Mouse (Mus musculus): ENCODE results near the gene Fcmr. TPM values are rescaled to one million over a fixed set of nuclear protein-coding genes. Genes with fewer than 3 reads are reported as not detected.

Fcmr gene
- polyA plus RNA-seq, 1 experiment from 2014 or later: 1.6 TPM

DNA sequence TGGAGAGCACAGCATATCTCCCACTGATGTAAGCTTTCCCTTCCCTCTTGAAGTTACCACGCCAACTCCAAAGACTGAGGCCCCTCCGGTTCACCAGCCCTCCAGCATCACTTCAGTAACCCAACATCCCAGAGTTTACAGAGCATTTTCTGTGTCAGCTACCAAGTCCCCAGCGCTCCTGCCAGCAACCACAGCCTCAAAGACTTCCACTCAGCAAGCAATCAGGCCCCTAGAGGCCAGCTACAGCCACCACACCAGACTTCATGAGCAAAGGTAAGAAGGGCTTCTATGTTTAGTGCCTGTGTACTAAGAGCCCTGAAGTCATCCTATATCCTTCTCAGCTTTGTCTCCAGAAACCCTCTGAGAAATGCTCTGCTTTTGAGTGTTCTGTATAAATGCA lies 10.4 kb downstream of the Fcmr start:
- no peak for ATAC-seq (replicated peaks; ENCODE audit: insufficient number of reproducible peaks, low FRiP score, low TSS enrichment)

GRCm38 (mm10) chr1:130876931-130877509 lies 11.6 kb downstream of the Fcmr start:
- ATAC-seq (replicated peaks; ENCODE audit: insufficient number of reproducible peaks, low FRiP score, low TSS enrichment): no peak
- no peaks in the 10 kb centered on the region for H3K9me3 ChIP-seq (replicated peaks; ENCODE audit: control insufficient read depth, low read length)
- H3K27ac ChIP-seq (ENCODE audit: low read depth, low read length): no peak overlapping the region
- peaks cover 24% of the 10 kb centered on the region for H3K27me3 ChIP-seq (ENCODE audit: control insufficient read depth, insufficient read depth, low read length)
- H3K4me3 ChIP-seq (ENCODE audit: low read depth, low read length): no peak overlapping the region
- no peak overlapping the region for H3K4me2 ChIP-seq
- WGBS (ENCODE audit: insufficient replicate concordance): 20% methylated on average over 3 of the region's 3 CpGs
- H3K4me1 ChIP-seq (ENCODE audit: control insufficient read depth, insufficient read depth, low read length): 0 out of 2 replicates have a peak, but pooled peaks cover 2% of the 10 kb centered on the region
- no peak overlapping the region for H3K9ac ChIP-seq (ENCODE audit: low read depth, low read length)
- H3K36me3 ChIP-seq (ENCODE audit: control insufficient read depth, insufficient read depth, low read length): no peaks in the 10 kb centered on the region

More for the DNA sequence above, 10.4 kb downstream of the Fcmr start:
- Histone ChIP-seq H3K27ac (ENCODE audit: low read depth, low read length) (no peak overlapping the region), H3K4me3 (ENCODE audit: low read depth, low read length) (no peak overlapping the region), H3K4me2 (no peak overlapping the region), H3K36me3 (ENCODE audit: control insufficient read depth, insufficient read depth, low read length) (no peaks in the 10 kb centered on the region), H3K9me3 (replicated peaks; ENCODE audit: control insufficient read depth, low read length) (no peaks in the 10 kb centered on the region), H3K4me1 (ENCODE audit: control insufficient read depth, insufficient read depth, low read length) (0 out of 2 replicates have a peak, but pooled peaks cover 2% of the 10 kb centered on the region), H3K27me3 (ENCODE audit: control insufficient read depth, insufficient read depth, low read length) (peaks cover 24% of the 10 kb centered on the region), H3K9ac (ENCODE audit: low read depth, low read length) (no peak overlapping the region)
- WGBS (ENCODE audit: insufficient replicate concordance): 53% methylated on average over 3 of the region's 3 CpGs

DNA sequence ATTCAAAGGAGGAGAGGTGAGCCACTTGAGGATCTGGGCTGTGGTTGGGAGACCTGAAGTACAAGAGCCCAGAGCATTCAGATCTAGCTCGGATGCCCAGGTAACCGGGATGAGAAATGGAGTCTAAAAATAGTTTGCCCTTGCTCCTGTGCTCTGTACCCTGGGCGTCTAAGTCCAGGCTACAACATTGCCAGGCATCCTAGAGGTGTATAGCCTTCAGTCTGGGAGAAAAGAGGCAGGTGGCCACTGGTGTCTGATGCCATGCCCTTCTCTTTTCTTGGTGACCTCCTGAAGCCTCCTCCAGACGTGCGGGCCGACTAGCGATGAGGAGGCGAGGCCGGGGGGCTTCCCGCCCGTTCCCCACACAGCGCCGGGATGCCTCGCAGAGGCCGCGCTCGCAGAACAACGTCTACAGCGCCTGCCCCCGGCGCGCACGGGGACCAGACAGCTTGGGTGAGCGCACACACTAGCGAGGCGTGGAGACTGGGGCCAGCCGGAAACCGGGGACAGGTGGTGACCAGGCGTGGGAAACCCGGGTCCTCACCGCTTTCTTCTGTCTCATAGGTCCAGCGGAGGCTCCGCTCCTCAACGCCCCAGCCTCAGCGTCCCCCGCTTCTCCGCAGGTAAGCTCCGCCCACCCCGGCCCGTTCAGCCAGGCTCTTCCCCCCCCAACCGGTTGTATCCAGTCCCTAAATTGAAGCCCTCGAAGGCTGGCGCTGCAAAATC lies 12.6 kb downstream of the Fcmr start:
- H3K27me3 ChIP-seq (ENCODE audit: control insufficient read depth, insufficient read depth, low read length): peaks cover 24% of the 10 kb centered on the region
- peak overlapping the region; percentile 47 for H3K4me3 ChIP-seq (ENCODE audit: low read depth, low read length)
- H3K4me1 ChIP-seq (ENCODE audit: control insufficient read depth, insufficient read depth, low read length): 0 out of 2 replicates have a peak, but pooled peaks cover 2% of the 10 kb centered on the region
- no peaks in the 10 kb centered on the region for H3K36me3 ChIP-seq (ENCODE audit: control insufficient read depth, insufficient read depth, low read length)
- WGBS (ENCODE audit: insufficient replicate concordance): under 1% methylated on average over 43 of the region's 43 CpGs
- H3K9me3 ChIP-seq (replicated peaks; ENCODE audit: control insufficient read depth, low read length): no peaks in the 10 kb centered on the region
- peak overlapping the region; percentile 87 for H3K4me2 ChIP-seq
- peak overlapping the region; percentile 59 for H3K9ac ChIP-seq (ENCODE audit: low read depth, low read length)
- no peak overlapping the region for H3K27ac ChIP-seq (ENCODE audit: low read depth, low read length)
- 0 out of 2 replicates have a peak, but pooled peaks have one; percentile 50 for ATAC-seq (replicated peaks; ENCODE audit: insufficient number of reproducible peaks, low FRiP score, low TSS enrichment)

DNA sequence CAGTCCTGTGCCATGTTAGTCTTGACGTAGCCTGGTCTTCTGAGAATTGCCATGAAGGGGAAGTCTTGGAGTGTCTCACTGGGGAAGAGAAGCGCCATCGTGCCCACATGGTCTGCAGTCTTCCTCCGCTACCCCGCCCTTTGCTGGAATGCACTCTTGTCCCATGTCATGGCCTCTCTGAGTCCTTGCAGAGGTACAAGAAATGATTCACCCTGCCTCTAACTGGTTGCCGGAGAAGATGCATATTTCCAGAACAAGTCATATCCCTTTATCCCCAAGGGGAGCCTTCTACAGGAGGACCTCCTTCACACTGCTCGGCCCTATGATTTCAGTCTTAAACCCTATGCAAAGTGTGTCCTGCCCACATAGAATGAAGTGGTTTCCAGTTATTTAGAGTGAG lies 14.5 kb downstream of the Fcmr start:
- ATAC-seq (replicated peaks; ENCODE audit: insufficient number of reproducible peaks, low FRiP score, low TSS enrichment): no peak
- 86% methylated on average over 7 of the region's 7 CpGs for WGBS (ENCODE audit: insufficient replicate concordance)

GRCm38 (mm10) chr1:130883146-130883545 lies 17.7 kb downstream of the Fcmr start:
- H3K27ac ChIP-seq (ENCODE audit: low read depth, low read length): no peak overlapping the region
- no peak overlapping the region for H3K9ac ChIP-seq (ENCODE audit: low read depth, low read length)
- WGBS (ENCODE audit: insufficient replicate concordance): 78% methylated on average over 4 of the region's 4 CpGs
- no peaks in the 10 kb centered on the region for H3K36me3 ChIP-seq (ENCODE audit: control insufficient read depth, insufficient read depth, low read length)
- peaks cover 13% of the 10 kb centered on the region for H3K27me3 ChIP-seq (ENCODE audit: control insufficient read depth, insufficient read depth, low read length)
- H3K4me3 ChIP-seq (ENCODE audit: low read depth, low read length): no peak overlapping the region
- H3K4me1 ChIP-seq (ENCODE audit: control insufficient read depth, insufficient read depth, low read length): 0 out of 2 replicates have a peak, but pooled peaks cover 2% of the 10 kb centered on the region
- no peak for ATAC-seq (replicated peaks; ENCODE audit: insufficient number of reproducible peaks, low FRiP score, low TSS enrichment)
- H3K9me3 ChIP-seq (replicated peaks; ENCODE audit: control insufficient read depth, low read length): no peaks in the 10 kb centered on the region
- H3K4me2 ChIP-seq: no peak overlapping the region

More for the DNA sequence above, 14.5 kb downstream of the Fcmr start:
- H3K36me3 ChIP-seq (ENCODE audit: control insufficient read depth, insufficient read depth, low read length): no peaks in the 10 kb centered on the region
- H3K9ac ChIP-seq (ENCODE audit: low read depth, low read length): no peak overlapping the region
- H3K4me2 ChIP-seq: no peak overlapping the region
- H3K27me3 ChIP-seq (ENCODE audit: control insufficient read depth, insufficient read depth, low read length): peaks cover 24% of the 10 kb centered on the region
- no peaks in the 10 kb centered on the region for H3K9me3 ChIP-seq (replicated peaks; ENCODE audit: control insufficient read depth, low read length)
- 0 out of 2 replicates have a peak, but pooled peaks cover 2% of the 10 kb centered on the region for H3K4me1 ChIP-seq (ENCODE audit: control insufficient read depth, insufficient read depth, low read length)
- no peak overlapping the region for H3K4me3 ChIP-seq (ENCODE audit: low read depth, low read length)
- H3K27ac ChIP-seq (ENCODE audit: low read depth, low read length): no peak overlapping the region

DNA sequence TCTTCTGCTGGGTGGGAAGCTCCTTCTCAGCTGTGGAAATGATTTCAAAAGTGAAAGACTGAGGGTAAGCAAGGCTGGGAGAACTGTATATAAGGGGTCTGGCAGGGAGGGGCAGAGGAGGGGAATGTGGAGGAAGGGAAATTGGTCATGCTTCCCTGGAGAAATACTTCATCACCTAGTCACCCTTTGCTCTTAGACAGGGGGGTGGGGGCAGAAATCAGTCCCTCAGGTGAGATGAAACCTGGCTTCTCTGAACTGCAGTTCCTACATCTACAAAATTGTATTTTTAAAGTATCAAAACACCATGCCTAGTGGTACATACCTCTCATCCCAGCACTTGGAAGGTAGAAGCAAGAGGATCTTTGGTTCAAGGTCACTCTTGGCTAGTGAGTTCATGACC lies 21.9 kb downstream of the Fcmr start, which contains the start of gene Il24:
Gene Il24 (minus strand): TSS at position 101 of the 400 bp plus-strand sequence.
- H3K27me3 ChIP-seq (ENCODE audit: control insufficient read depth, insufficient read depth, low read length): no peaks in the 10 kb centered on the region; the same call in 1 of the 2 replicates
- no peaks in the 10 kb centered on the region for H3K4me1 ChIP-seq (ENCODE audit: control insufficient read depth, insufficient read depth, low read length)
- ATAC-seq (replicated peaks; ENCODE audit: insufficient number of reproducible peaks, low FRiP score, low TSS enrichment): no peak
- no peak within 1 kb of the TSS for H3K4me2 ChIP-seq
- no peak within 1 kb of the TSS for H3K9ac ChIP-seq (ENCODE audit: low read depth, low read length)
- no peaks in the 10 kb centered on the region for H3K36me3 ChIP-seq (ENCODE audit: control insufficient read depth, insufficient read depth, low read length)
- H3K4me3 ChIP-seq (ENCODE audit: low read depth, low read length): no peak within 1 kb of the TSS
- H3K9me3 ChIP-seq (replicated peaks; ENCODE audit: control insufficient read depth, low read length): no peaks in the 10 kb centered on the region
- H3K27ac ChIP-seq (ENCODE audit: low read depth, low read length): no peak within 1 kb of the TSS

DNA sequence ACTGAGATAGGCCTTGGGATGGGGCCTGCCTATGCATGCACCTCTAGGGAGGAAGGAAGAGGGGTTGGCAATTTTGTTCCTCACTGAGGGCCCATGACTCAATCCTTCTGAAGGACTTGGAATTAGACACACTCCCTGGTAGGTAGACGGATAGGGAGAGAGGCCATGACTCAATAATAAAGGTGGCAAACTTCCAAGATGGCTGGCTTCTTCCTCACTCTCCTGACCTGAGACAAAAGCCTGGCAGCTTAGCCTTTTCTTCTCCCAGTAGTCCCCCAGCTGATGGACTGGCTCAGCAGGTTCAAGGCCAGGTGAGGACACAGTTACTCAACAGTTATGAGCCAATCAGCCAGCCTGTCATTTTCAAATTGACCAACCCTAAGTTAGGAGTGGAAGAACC lies 27.0 kb downstream of the Fcmr start:
- H3K4me1 ChIP-seq (ENCODE audit: control insufficient read depth, insufficient read depth, low read length): no peaks in the 10 kb centered on the region
- ATAC-seq (replicated peaks; ENCODE audit: insufficient number of reproducible peaks, low FRiP score, low TSS enrichment): no peak
- no peak overlapping the region for H3K4me3 ChIP-seq (ENCODE audit: low read depth, low read length)
- H3K36me3 ChIP-seq (ENCODE audit: control insufficient read depth, insufficient read depth, low read length): no peaks in the 10 kb centered on the region
- 73% methylated on average over 1 of the region's 1 CpGs for WGBS (ENCODE audit: insufficient replicate concordance)
- no peak overlapping the region for H3K4me2 ChIP-seq
- H3K9me3 ChIP-seq (replicated peaks; ENCODE audit: control insufficient read depth, low read length): no peaks in the 10 kb centered on the region
- H3K27me3 ChIP-seq (ENCODE audit: control insufficient read depth, insufficient read depth, low read length): no peaks in the 10 kb centered on the region
- H3K9ac ChIP-seq (ENCODE audit: low read depth, low read length): no peak overlapping the region
- no peak overlapping the region for H3K27ac ChIP-seq (ENCODE audit: low read depth, low read length)

DNA sequence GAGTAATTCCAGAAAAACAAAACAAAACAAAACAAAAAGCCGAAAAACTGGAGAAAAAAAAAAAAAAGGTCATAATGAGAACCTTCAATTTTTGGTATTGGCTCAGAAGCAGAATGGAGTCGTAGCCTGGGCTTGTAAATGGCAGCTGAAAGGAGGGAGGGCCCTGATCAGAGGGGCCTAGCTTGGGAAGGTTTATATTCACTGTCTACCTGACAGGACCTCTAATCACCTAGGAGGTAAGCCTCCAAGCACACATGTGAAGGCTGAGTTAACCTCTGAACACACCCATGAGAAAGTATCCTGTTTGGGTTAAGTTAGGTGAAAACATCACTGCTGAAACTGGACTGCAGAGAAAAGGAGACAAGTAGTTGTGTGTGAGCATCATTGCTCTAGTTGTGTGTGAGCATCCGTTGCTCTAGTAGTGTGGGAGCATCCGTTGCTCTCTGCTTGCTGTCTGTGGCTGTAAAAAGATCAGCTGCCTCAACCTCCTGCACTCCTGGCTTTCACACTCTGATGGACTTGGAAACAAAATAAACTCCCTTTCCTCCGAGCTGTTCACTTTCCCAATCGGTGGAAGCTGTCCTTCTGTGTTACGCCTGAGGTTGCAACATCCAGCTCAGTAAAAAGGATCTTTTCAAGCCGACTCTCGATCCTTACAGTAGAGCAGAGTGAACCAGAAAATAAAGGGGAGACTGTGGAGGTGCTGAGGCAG lies 28.0 kb downstream of the Fcmr start:
- no peak overlapping the region for H3K9ac ChIP-seq (ENCODE audit: low read depth, low read length)
- H3K36me3 ChIP-seq (ENCODE audit: control insufficient read depth, insufficient read depth, low read length): no peaks in the 10 kb centered on the region
- H3K27me3 ChIP-seq (ENCODE audit: control insufficient read depth, insufficient read depth, low read length): no peaks in the 10 kb centered on the region
- no peaks in the 10 kb centered on the region for H3K4me1 ChIP-seq (ENCODE audit: control insufficient read depth, insufficient read depth, low read length)
- no peak overlapping the region for H3K4me2 ChIP-seq
- H3K27ac ChIP-seq (ENCODE audit: low read depth, low read length): no peak overlapping the region
- no peak overlapping the region for H3K4me3 ChIP-seq (ENCODE audit: low read depth, low read length)
- WGBS (ENCODE audit: insufficient replicate concordance): 71% methylated on average over 9 of the region's 9 CpGs
- H3K9me3 ChIP-seq (replicated peaks; ENCODE audit: control insufficient read depth, low read length): no peaks in the 10 kb centered on the region
- ATAC-seq (replicated peaks; ENCODE audit: insufficient number of reproducible peaks, low FRiP score, low TSS enrichment): no peak
